Mouse (Mus musculus): ENCODE measurements at regions not wholly inside any gene's neighbourhood (a gene's known extent, or its start where the extent isn't known, plus 50 kb on each side); places are given as distances from the start of the nearest gene placed in this dataset.

DNA sequence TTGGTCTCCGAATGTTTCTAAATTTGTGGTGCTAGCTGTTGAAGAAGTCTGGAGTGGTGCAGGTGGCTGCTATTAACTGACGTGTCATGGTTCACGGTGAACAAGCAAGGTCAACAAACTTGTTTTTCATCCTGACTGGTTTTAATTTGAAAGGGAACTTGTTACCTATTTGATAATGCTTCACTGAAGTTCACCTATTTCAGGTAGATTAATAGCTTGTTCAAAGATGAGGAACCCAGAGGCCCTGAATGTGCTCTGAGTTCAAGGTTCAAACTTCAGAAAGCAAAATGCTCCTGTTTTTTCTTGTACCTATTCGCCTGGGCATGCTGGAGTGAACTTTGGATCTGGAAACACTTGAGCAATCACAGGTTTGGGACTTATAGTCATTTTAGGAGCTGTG is 136.7 kb upstream of the Zeb2 start:
- Histone ChIP-seq H3K27me3 (ENCODE audit: control insufficient read depth, insufficient read depth, low read length, poor library complexity, severe bottlenecking) (no peaks in the 10 kb centered on the region), H3K36me3 (ENCODE audit: control insufficient read depth, insufficient read depth, low read length, poor library complexity, severe bottlenecking) (no peaks in the 10 kb centered on the region)
- DNase-seq (ENCODE audit: low read depth, low spot score) = no peak

DNA sequence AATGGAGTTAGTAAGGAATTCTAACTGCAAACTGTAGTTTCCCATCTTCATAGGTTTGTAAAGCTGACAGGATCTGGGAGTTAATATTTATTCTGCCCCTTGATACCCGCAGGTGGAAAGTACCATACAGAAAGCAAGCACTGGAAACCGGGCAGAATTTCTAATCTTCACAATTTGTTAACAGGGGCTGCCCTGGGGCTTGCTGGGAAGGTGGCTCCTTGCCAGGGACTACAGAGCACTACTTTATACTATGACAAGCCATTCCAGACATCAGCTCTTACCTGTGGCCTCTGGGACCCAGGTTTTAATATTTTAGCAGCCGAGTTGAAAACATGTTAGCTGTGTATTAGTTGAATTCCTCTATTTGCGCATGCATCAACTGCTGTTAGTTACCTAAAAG is 135.1 kb upstream of the Zeb2 start:
- no peak for DNase-seq (ENCODE audit: low read depth, low spot score)
- Histone ChIP-seq H3K27me3 (ENCODE audit: control insufficient read depth, insufficient read depth, low read length, poor library complexity, severe bottlenecking) (no peaks in the 10 kb centered on the region), H3K36me3 (ENCODE audit: control insufficient read depth, insufficient read depth, low read length, poor library complexity, severe bottlenecking) (no peaks in the 10 kb centered on the region)

GRCm38 (mm10) chr2:45249658-45250057 is 132.5 kb upstream of the Zeb2 start:
- no peak for DNase-seq (ENCODE audit: low read depth, low spot score)
- Histone ChIP-seq H3K36me3 (ENCODE audit: control insufficient read depth, insufficient read depth, low read length, poor library complexity, severe bottlenecking) (no peaks in the 10 kb centered on the region), H3K27me3 (ENCODE audit: control insufficient read depth, insufficient read depth, low read length, poor library complexity, severe bottlenecking) (no peaks in the 10 kb centered on the region)

GRCm38 (mm10) chr2:45246061-45246945 is 129.1 kb upstream of the Zeb2 start:
- no peaks in the 10 kb centered on the region for H3K36me3 ChIP-seq (ENCODE audit: control insufficient read depth, insufficient read depth, low read length, poor library complexity, severe bottlenecking)
- H3K27me3 ChIP-seq (ENCODE audit: control insufficient read depth, insufficient read depth, low read length, poor library complexity, severe bottlenecking) = no peaks in the 10 kb centered on the region
- peak; percentile 50 for DNase-seq (ENCODE audit: low read depth, low spot score)

DNA sequence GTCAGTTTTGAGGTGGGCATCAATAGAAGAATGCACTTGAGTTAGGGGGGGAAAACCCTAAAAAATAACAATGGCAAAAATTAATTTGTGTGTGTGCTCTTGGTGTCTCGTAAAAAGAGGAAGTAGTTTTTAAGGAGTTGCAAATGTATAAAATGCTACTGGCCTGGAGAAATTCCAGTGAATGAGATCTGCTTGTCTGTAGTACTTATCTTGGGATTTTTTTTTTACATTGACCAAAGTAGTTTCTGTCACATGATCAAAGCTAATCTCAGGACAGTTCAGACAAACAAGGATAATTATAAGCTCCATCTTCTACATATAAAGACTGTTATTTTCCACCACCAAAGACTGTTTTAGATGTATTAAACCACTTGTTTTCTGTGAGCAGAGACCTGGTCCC is 128.3 kb upstream of the Zeb2 start:
- Histone ChIP-seq H3K36me3 (ENCODE audit: control insufficient read depth, insufficient read depth, low read length, poor library complexity, severe bottlenecking) (no peaks in the 10 kb centered on the region), H3K27me3 (ENCODE audit: control insufficient read depth, insufficient read depth, low read length, poor library complexity, severe bottlenecking) (no peaks in the 10 kb centered on the region)
- DNase-seq (ENCODE audit: low read depth, low spot score) = peak; percentile 30

GRCm38 (mm10) chr2:45244491-45244890 is 127.3 kb upstream of the Zeb2 start:
- no peaks in the 10 kb centered on the region for H3K27me3 ChIP-seq (ENCODE audit: control insufficient read depth, insufficient read depth, low read length, poor library complexity, severe bottlenecking)
- no peak for DNase-seq (ENCODE audit: low read depth, low spot score)
- H3K36me3 ChIP-seq (ENCODE audit: control insufficient read depth, insufficient read depth, low read length, poor library complexity, severe bottlenecking) = no peaks in the 10 kb centered on the region

DNA sequence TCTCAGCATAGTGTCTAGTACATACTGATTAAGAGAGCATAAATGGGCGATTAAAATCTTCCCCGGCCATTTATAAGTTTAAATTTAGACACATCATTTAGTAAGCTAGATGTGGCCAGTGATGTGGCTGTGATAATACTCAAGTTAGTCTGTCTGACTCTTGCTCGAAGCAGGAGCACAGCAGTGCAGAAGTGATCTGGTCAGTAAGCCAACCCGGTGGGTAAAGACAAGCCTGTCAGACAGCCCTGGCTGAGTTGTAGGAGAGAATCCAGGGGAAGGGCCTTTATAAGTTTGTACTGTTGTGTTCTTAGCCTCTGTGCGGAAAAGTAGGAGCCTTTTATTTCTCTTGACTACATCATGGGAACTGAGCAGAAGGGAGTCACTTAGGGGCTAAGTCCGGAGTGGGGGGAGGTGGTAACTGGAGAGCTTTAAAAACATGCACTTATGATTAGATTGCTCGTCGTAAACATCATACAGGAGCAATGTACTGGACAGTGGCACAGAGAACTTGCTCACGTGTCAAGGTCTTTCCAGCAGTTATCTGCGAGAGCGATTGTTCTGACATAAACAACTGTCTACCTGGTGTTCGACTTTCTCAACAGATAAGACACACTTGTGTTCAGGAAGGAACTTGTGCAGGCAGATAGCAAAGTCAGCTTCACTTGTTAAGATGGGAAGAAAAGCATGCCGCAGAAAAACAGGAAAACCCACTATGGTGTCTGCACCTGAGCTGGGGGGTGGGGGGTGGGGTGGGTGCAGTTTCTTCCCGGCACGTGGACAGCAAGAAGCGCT is 122.5 kb upstream of the Zeb2 start:
- no peak for DNase-seq (ENCODE audit: low read depth, low spot score)
- H3K36me3 ChIP-seq (ENCODE audit: control insufficient read depth, insufficient read depth, low read length, poor library complexity, severe bottlenecking) = no peaks in the 10 kb centered on the region
- H3K27me3 ChIP-seq (ENCODE audit: control insufficient read depth, insufficient read depth, low read length, poor library complexity, severe bottlenecking) = no peaks in the 10 kb centered on the region

DNA sequence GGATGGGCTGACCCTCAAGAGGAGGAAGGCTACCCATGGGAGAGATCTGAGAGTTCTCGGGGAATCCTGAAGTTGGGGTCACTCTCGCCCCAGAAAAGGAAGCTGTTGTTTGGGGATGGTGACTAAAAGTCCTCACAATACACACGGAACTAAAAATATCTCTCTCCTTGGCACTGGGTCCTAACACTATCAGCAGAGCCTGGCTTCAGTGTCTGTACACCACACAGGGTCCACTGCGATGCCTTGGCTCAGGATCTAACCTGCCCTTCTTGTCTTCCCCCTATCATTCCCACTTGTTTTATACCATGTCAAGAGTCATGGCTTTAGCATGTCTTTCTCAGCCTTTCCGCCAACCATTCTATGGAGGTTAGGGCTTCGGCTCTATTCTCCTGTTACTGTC is 121.8 kb upstream of the Zeb2 start:
- no peaks in the 10 kb centered on the region for H3K36me3 ChIP-seq (ENCODE audit: control insufficient read depth, insufficient read depth, low read length, poor library complexity, severe bottlenecking)
- no peak for DNase-seq (ENCODE audit: low read depth, low spot score)
- H3K27me3 ChIP-seq (ENCODE audit: control insufficient read depth, insufficient read depth, low read length, poor library complexity, severe bottlenecking) = no peaks in the 10 kb centered on the region

DNA sequence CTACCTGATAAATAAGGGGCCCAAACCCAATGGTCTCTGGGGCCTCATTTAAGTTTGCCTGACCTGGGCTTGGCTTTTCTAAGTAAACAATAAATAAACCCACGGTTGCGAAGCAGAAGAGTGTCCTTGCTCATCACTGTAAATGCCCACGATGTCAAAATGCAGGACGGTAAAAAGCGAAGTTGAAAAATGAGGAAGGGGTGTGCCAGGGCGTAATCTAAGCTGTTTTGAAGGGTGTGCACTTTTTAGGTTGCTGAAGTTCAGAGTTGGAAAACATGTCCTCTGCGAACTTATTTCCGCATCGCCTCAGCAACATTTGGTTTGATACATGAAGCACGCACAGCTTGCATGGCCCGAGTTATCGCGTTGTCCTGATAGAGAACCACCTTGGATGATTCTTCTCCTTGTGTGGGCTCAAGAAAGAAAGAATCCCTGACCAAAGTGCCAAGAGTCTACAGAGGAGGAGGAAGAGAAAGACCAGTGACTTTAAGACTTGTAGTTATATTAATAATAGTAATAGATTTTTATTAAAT is 119.0 kb upstream of the Zeb2 start:
- Histone ChIP-seq H3K36me3 (ENCODE audit: control insufficient read depth, insufficient read depth, low read length, poor library complexity, severe bottlenecking) (no peaks in the 10 kb centered on the region), H3K27me3 (ENCODE audit: control insufficient read depth, insufficient read depth, low read length, poor library complexity, severe bottlenecking) (no peaks in the 10 kb centered on the region)
- no peak for DNase-seq (ENCODE audit: low read depth, low spot score)

DNA sequence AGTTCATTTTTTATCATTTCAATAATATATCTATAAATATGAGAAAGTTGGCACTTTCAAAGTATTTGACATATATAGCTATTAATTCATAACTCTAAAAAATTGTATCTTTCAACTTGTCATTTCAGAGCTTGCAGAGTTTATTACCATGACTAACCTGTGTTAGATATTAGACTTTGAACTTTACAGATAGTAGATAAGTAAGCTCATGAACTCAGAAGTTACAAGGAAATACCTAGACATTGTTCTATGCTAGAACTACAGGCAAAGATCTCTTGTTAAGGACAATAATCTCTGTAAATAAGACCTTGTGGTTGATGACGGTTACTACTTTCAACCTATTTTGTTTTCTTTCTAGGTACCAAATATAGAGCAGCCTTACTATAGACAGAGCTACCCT is 117.0 kb upstream of the Zeb2 start:
- Histone ChIP-seq H3K27me3 (ENCODE audit: control insufficient read depth, insufficient read depth, low read length, poor library complexity, severe bottlenecking) (no peaks in the 10 kb centered on the region), H3K36me3 (ENCODE audit: control insufficient read depth, insufficient read depth, low read length, poor library complexity, severe bottlenecking) (no peaks in the 10 kb centered on the region)

GRCm38 (mm10) chr2:45230351-45231209 is 113.4 kb upstream of the Zeb2 start:
- DNase-seq (ENCODE audit: low read depth, low spot score) = no peak
- Histone ChIP-seq H3K27me3 (ENCODE audit: control insufficient read depth, insufficient read depth, low read length, poor library complexity, severe bottlenecking) (no peaks in the 10 kb centered on the region), H3K36me3 (ENCODE audit: control insufficient read depth, insufficient read depth, low read length, poor library complexity, severe bottlenecking) (no peaks in the 10 kb centered on the region)

More for the DNA sequence above, 117.0 kb upstream of the Zeb2 start:
- no peak for DNase-seq (ENCODE audit: low read depth, low spot score)

- Histone ChIP-seq H3K36me3 (ENCODE audit: control insufficient read depth, insufficient read depth, low read length, poor library complexity, severe bottlenecking) (no peaks in the 10 kb centered on the region), H3K27me3 (ENCODE audit: control insufficient read depth, insufficient read depth, low read length, poor library complexity, severe bottlenecking) (no peaks in the 10 kb centered on the region)
- DNase-seq (ENCODE audit: low read depth, low spot score) = no peak
Observed at GRCm38 (mm10) chr2:45229501-45229900, 112.3 kb upstream of the Zeb2 start.

DNA sequence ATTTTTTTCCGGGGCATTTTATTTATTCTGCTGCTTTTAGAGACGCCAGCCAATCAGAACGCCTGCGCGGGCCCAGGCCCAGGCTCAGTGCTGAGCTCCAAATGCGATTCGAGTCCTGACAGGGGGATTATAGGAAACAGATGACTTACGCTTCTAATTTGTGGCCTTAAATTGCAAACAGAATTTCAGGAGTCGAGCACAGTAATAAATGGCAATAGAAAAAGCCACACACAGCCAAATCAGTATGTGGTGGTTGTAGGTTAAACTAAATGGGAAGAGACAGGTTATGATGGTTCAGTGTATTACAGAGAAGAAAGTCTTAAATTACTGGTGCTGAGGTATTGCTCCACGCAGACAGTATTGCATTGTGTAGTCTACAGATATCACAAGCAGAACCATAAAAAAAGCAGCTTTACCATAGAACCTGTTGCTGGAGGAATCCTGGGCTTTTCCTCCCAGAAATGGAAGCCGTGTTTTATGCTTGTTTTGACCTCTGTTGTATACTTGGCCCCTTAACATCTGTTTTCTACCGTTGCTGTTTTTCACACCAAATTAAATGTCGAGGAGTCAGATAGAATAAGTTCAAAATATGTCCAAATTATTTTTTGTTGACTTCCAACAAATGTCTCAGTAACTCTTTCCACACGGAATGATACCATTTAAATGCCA is 110.2 kb upstream of the Zeb2 start:
- H3K27me3 ChIP-seq (ENCODE audit: control insufficient read depth, insufficient read depth, low read length, poor library complexity, severe bottlenecking) = no peaks in the 10 kb centered on the region
- no peaks in the 10 kb centered on the region for H3K36me3 ChIP-seq (ENCODE audit: control insufficient read depth, insufficient read depth, low read length, poor library complexity, severe bottlenecking)
- DNase-seq (ENCODE audit: low read depth, low spot score) = no peak

GRCm38 (mm10) chr2:45226045-45226370 is 108.8 kb upstream of the Zeb2 start:
- Histone ChIP-seq H3K27me3 (ENCODE audit: control insufficient read depth, insufficient read depth, low read length, poor library complexity, severe bottlenecking) (no peaks in the 10 kb centered on the region), H3K36me3 (ENCODE audit: control insufficient read depth, insufficient read depth, low read length, poor library complexity, severe bottlenecking) (no peaks in the 10 kb centered on the region)
- DNase-seq (ENCODE audit: low read depth, low spot score) = no peak

Data from splenic B cell, adult 2 months (primary cell).